Mouse (Mus musculus): ENCODE results near the gene Gm21719.
"Not testable (repeated sequence)": the region's sequence is repeated elsewhere in the genome, so short reads cannot be mapped to it uniquely, and the experiment has no call there.

Gene Gm21719

GRCm38 (mm10) chrY:6682772-6683171 is at the start of gene Gm21719:
Gene Gm21719 (minus strand): TSS chrY:6682872.
- not testable (repeated sequence) for DNase-seq (ENCODE audit: low spot score)

All from testis, postnatal 14 days (tissue).